8 mouse cellular contexts compared by ENCODE assay signal in the genomic region with DNA sequence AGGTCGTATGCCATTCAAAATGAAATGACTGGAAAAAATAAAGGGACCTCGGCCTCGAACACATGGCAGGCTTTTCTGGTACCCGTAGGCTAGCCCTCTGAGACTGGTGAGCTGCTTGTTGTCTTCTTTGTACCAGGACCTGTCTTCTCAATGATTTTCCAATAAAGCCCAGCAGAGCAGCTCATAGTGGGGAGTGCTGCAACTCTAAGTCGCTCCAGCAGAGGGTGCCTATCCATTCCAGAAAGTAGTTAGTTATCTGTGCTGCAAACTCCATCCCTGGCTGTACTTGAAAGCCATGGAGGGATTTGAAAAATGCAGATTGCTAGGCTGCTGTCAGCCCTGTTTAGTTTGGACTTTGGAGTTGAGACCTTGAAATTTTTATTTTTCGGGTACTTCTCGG.
DNase-seq lines count a peak whose midpoint lies in the region.

No protein-coding gene starts in this region.

- peak; percentile 42 to 47 for DNase-seq in cerebellum, adult 18-20 months
- no peak for DNase-seq in cerebellum, adult 11 months
- DNase-seq in CD4-positive helper T cell, adult 2 months (ENCODE audit: low read depth, low spot score): peak; percentile 54
- DNase-seq in cerebellum, adult 8-10 months: peak; percentile 25
- peak; percentile 42 for DNase-seq in forelimb bud, embryonic 11.5 days (ENCODE audit: low read depth, low spot score)
- peak; percentile 55 for DNase-seq in kidney, adult 9 months
- DNase-seq in lung, postnatal 10 days: peak; percentile 73
- peak; percentile 71 to 72 for DNase-seq in right cerebral cortex, postnatal 10 days (ENCODE audit: low spot score in 2 of 2)
